Mouse (Mus musculus) stomach, postnatal 0 days (tissue): ENCODE results near the gene Supt3. TPM values are rescaled to one million over a fixed set of nuclear protein-coding genes. Genes with fewer than 3 reads are reported as not detected.

Experiments used
- ATAC-seq: fragments of 200-750 bp; cut with Nextera tagmentation; 2 replicates; pipeline ENCODE4 v1.8.0; 2017; ENCODE audit not compliant: low FRiP score, low TSS enrichment
- DNase-seq: peaks from one replicate; pipeline ENCODE4 v3.0.0-alpha.2; 2016; ENCODE audit warnings: low spot score
- H3K27ac ChIP-seq: fragments of 300-500 bp; sonication (generic); replicated peaks from 2 replicates; pipeline ENCODE4 v1.5.1; 2014; ENCODE audit warnings: mild to moderate bottlenecking, control low read depth
- H3K27me3 ChIP-seq: fragments of 300-500 bp; sonication (generic); 2 replicates; pipeline ENCODE4 v1.6.1; 2014; ENCODE audit warnings: low read length; ENCODE audit not compliant: control insufficient read depth, insufficient read depth
- H3K36me3 ChIP-seq: fragments of 300-500 bp; sonication (generic); 2 replicates; pipeline ENCODE4 v1.6.1; 2014; ENCODE audit warnings: low read length, mixed read lengths; ENCODE audit not compliant: control insufficient read depth, insufficient read depth
- H3K4me1 ChIP-seq: fragments of 300-500 bp; sonication (generic); replicated peaks from 2 replicates; pipeline ENCODE4 v1.6.1; 2014; ENCODE audit warnings: antibody characterized with exemption; ENCODE audit not compliant: control insufficient read depth, insufficient read depth
- H3K4me2 ChIP-seq: fragments of 300-500 bp; sonication (generic); replicated peaks from 2 replicates; pipeline ENCODE4 v1.6.1; 2014; ENCODE audit warnings: low read depth, mild to moderate bottlenecking, control low read depth, moderate library complexity
- H3K4me3 ChIP-seq: fragments of 300-500 bp; sonication (generic); 2 replicates; pipeline ENCODE4 v1.5.1; 2014; ENCODE audit warnings: low read depth, low read length, control low read depth
- H3K9ac ChIP-seq: fragments of 300-500 bp; sonication (generic); 2 replicates; pipeline ENCODE4 v1.6.1; 2014; ENCODE audit warnings: mild to moderate bottlenecking, low read length, control low read depth, mixed read lengths
- H3K9me3 ChIP-seq: fragments of 300-500 bp; sonication (generic); 2 replicates; pipeline ENCODE4 v1.6.1; 2016; ENCODE audit warnings: low read length; ENCODE audit not compliant: control insufficient read depth
- CTCF ChIP-seq: IDR thresholded peaks from 2 replicates; pipeline ENCODE4 v1.5.1; 2016; ENCODE audit warnings: antibody characterized with exemption, low read depth, mild to moderate bottlenecking, moderate library complexity
- EP300 ChIP-seq: optimal IDR thresholded peaks from 2 replicates; pipeline ENCODE3; 2016; ENCODE audit warnings: antibody characterized with exemption
- WGBS: fragments of 180-500 bp; shearing (Covaris S2); extraction: QIAGEN DNeasy Blood & Tissue Kit; methylation state at CpG from one replicate; pipeline ENCODE4 v1.1.7; 2014; 5-methylcytosine and 5-hydroxymethylcytosine counted together
- polyA plus RNA-seq: library from polyadenylated mRNA; unstranded; fragments of >200 nt; fragmentation: Nextera tagmentation; extraction: Ambion mirVana; gene quantifications from 2 replicates; pipeline ENCODE4 v1.2.1, GENCODE M21; 2015

Supt3 gene
- polyA plus RNA-seq, 1 experiment from 2014 or later: 8.9 TPM

GRCm38 (mm10) chr17:44783143-44783542, 6.2 kb downstream of the Supt3 start:
- Histone ChIP-seq H3K27me3 (no peaks in the 10 kb centered on the region), H3K27ac (no peak overlapping the region), H3K4me2 (no peak overlapping the region), H3K4me1 (no peaks in the 10 kb centered on the region), H3K4me3 (no peak overlapping the region), H3K9ac (no peak overlapping the region), H3K9me3 (no peaks in the 10 kb centered on the region), H3K36me3 (no peaks in the 10 kb centered on the region)
- WGBS: 84% methylated on average over 2 of the region's 2 CpGs
- no peak for TF ChIP-seq EP300
- no peak for TF ChIP-seq CTCF
- ATAC-seq (no peak), DNase-seq (no peak)

GRCm38 (mm10) chr17:44788982-44789747, 12.2 kb downstream of the Supt3 start:
- H3K36me3 ChIP-seq: no peaks in the 10 kb centered on the region
- no peaks in the 10 kb centered on the region for H3K9me3 ChIP-seq
- DNase-seq (no peak), ATAC-seq (no peak)
- no peak overlapping the region for H3K4me3 ChIP-seq
- WGBS: 71% methylated on average over 5 of the region's 5 CpGs
- TF ChIP-seq EP300 (no peak), CTCF (peak; percentile 34)
- H3K27ac ChIP-seq: no peak overlapping the region
- H3K9ac ChIP-seq: no peak overlapping the region
- no peaks in the 10 kb centered on the region for H3K4me1 ChIP-seq
- H3K4me2 ChIP-seq: no peak overlapping the region
- H3K27me3 ChIP-seq: no peaks in the 10 kb centered on the region

DNA sequence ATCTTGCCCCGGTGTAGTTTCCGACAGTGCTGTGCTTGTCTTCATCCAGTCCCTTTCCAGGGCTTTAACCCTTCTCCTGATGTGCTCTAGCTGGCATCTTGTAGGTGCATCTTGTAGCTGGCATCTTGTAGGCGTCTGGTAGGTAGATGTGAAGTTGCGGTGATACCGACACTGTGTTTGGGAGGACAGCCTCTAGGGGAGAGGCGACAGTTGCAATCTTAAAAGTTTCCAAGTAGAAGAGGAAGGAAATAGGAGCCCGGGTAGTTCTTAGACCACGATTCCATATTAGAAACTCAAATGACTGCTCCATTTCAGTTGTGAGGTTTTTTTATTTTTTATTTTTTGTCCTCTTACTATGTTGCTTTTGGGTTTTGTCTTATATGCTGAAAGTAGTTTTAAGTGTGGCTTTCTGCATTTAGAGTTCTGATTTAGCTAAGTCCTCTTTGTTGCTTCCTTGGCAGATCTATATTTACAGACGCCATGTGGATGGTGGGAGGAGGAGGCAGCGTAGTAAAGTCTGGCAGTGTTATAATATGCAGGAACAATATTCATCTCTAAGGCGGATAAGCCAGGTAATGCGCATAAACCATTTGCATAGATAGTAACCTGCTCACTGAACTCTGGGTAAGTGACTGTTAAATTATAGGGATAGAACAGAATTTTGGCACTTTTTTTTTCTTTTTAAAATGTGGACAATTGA, 15.4 kb downstream of the Supt3 start:
- WGBS: 88% methylated on average over 12 of the region's 12 CpGs
- ATAC-seq (no peak), DNase-seq (no peak)
- no peaks in the 10 kb centered on the region for H3K4me1 ChIP-seq
- H3K9me3 ChIP-seq: no peaks in the 10 kb centered on the region
- no peaks in the 10 kb centered on the region for H3K27me3 ChIP-seq
- no peak for TF ChIP-seq EP300
- TF ChIP-seq CTCF: no peak
- no peak overlapping the region for H3K4me3 ChIP-seq
- H3K4me2 ChIP-seq: no peak overlapping the region
- no peak overlapping the region for H3K27ac ChIP-seq
- H3K36me3 ChIP-seq: no peaks in the 10 kb centered on the region
- no peak overlapping the region for H3K9ac ChIP-seq

DNA sequence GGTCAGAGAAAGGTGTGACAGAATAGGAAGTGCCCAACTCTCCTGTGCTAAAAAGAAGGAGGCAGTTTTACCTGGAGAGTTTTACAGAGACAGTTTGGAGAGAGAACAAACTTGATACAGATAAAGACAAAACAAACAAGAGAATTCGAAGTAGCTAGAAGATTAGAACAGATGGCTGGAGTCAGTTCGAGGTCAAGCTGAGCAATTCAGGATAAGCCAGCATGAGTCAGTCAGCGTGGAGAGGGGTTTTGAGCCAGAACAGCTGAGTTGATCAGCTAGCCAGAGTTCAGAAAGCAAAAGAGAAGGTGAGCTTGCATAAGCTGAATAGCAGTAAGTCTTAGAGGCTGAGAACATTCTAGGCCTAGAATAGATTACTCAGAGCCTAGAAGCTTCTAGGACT, 20.4 kb downstream of the Supt3 start:
- DNase-seq: no peak
- H3K4me3 ChIP-seq: no peak overlapping the region
- WGBS: 25% methylated on average over 3 of the region's 3 CpGs

GRCm38 (mm10) chr17:44807031-44807430, 30.1 kb downstream of the Supt3 start:
- H3K36me3 ChIP-seq: no peaks in the 10 kb centered on the region
- H3K27ac ChIP-seq: no peak overlapping the region
- no peak overlapping the region for H3K4me3 ChIP-seq
- H3K27me3 ChIP-seq: no peaks in the 10 kb centered on the region
- H3K4me1 ChIP-seq: no peaks in the 10 kb centered on the region
- no peak for ATAC-seq
- H3K4me2 ChIP-seq: no peak overlapping the region
- 90% methylated on average over 1 of the region's 1 CpGs for WGBS
- no peak for TF ChIP-seq CTCF
- DNase-seq: no peak
- no peaks in the 10 kb centered on the region for H3K9me3 ChIP-seq
- H3K9ac ChIP-seq: no peak overlapping the region

More for the DNA sequence above, 20.4 kb downstream of the Supt3 start:
- TF ChIP-seq EP300 (no peak), CTCF (no peak)
- Histone ChIP-seq H3K36me3 (no peaks in the 10 kb centered on the region), H3K9me3 (no peaks in the 10 kb centered on the region), H3K27me3 (no peaks in the 10 kb centered on the region), H3K27ac (no peak overlapping the region), H3K4me2 (no peak overlapping the region), H3K9ac (no peak overlapping the region), H3K4me1 (no peaks in the 10 kb centered on the region)
- 0 out of 2 replicates have a peak, but pooled peaks have one; percentile 35 for ATAC-seq
